9 mouse cellular contexts compared by ENCODE assay signal in the genomic region with DNA sequence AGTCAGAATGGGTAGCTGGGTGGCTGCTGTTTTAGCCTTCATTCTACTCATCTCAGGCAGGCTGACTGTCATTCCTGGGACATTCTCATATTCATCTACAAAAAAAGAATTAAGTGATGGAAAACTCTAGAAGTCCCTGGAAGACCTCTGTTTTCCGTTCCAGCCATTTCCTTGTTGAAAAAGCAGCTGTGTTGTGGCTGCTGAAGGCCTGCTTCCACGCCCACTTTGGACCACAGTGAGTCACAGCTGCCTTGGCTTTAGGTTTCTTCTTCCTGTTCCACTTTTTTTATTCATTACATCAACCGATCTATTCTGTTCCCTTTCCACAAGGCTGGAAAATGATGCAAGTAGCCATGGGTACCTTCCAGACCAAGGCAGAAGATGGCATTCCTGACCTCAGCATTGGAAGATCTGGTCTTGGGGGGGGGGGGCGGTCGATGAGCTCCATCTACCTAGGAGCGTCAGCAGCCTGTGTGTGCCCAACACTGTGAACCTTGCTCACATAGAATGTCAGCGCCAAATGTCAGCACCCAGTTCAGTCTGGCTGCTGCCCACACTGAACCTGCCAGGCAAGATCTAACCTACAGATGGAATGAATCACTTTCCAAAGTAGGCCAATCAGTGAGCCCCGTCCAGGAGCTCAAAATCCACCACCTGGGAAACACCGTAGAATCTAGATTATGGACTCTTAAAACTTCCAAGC. TPM values are rescaled to one million over a fixed set of nuclear protein-coding genes. Genes with fewer than 3 reads are reported as not detected.
A peak's percentile ranks its signal among the peaks of the same experiment; 100 is the strongest.
DNase-seq lines count a peak whose midpoint lies in the region; ATAC-seq and TF ChIP-seq lines count a peak whose summit lies in the region.
"Had no signal": no experiment of that assay in that cellular context is flagged by ENCODE, and none has a peak within 500 bp of the region (broad histone marks: within the 10 kb centered on the region; RNA-seq: fewer than 3 reads in every experiment).

No protein-coding gene starts in this region.

- no peak overlapping the region for H3K9ac ChIP-seq in kidney, postnatal 0 days (ENCODE audit: low read depth, low read length)
- no peak overlapping the region for H3K9ac ChIP-seq in kidney, embryonic 14.5 days (ENCODE audit: low read depth, low read length)
- no peak overlapping the region for H3K9ac ChIP-seq in intestine, embryonic 16.5 days (ENCODE audit: low read depth, low read length)
- H3K9ac ChIP-seq: forebrain, embryonic 12.5 days had no signal

- no peak for ATAC-seq in kidney, postnatal 0 days (replicated peaks; ENCODE audit: low FRiP score, low read depth)
- no peak for ATAC-seq in kidney, embryonic 14.5 days (ENCODE audit: low FRiP score, low TSS enrichment)
- ATAC-seq in intestine, embryonic 16.5 days: no peak

- no peak overlapping the region for H3K4me3 ChIP-seq in kidney, postnatal 0 days (replicated peaks; ENCODE audit: low read depth, low read length)
- H3K4me3 ChIP-seq in kidney, embryonic 14.5 days (ENCODE audit: low read length): no peak overlapping the region
- no peak overlapping the region for H3K4me3 ChIP-seq in heart, embryonic 10.5 days
- no peak overlapping the region for H3K4me3 ChIP-seq in forebrain, embryonic 10.5 days
- H3K4me3 ChIP-seq in intestine, embryonic 16.5 days (ENCODE audit: low read length): no peak overlapping the region
- H3K4me3 ChIP-seq: forebrain, embryonic 12.5 days had no signal

- peak overlapping the region; percentile 13; the same call in 1 of the 2 replicates for H3K27ac ChIP-seq in kidney, postnatal 0 days
- no peak overlapping the region for H3K27ac ChIP-seq in kidney, embryonic 14.5 days (ENCODE audit: low read depth, low read length)
- 0 out of 2 replicates have a peak overlapping the region, but pooled peaks have one; percentile 76 for H3K27ac ChIP-seq in heart, embryonic 10.5 days
- H3K27ac ChIP-seq in forebrain, embryonic 10.5 days: no peak overlapping the region
- H3K27ac ChIP-seq in intestine, embryonic 16.5 days (ENCODE audit: low read length): no peak overlapping the region
- H3K27ac ChIP-seq: forebrain, embryonic 12.5 days had no signal

- H3K4me1 ChIP-seq in kidney, postnatal 0 days (replicated peaks; ENCODE audit: insufficient read depth, low read length): no peaks in the 10 kb centered on the region; the same call in 1 of the 2 replicates
- no peaks in the 10 kb centered on the region for H3K4me1 ChIP-seq in kidney, embryonic 14.5 days (ENCODE audit: control insufficient read depth, insufficient read depth, low read length)
- H3K4me1 ChIP-seq in heart, embryonic 10.5 days: peaks cover 70% of the 10 kb centered on the region
- H3K4me1 ChIP-seq in forebrain, embryonic 10.5 days: no peaks in the 10 kb centered on the region
- H3K4me1 ChIP-seq in intestine, embryonic 16.5 days (ENCODE audit: control insufficient read depth, insufficient read depth, low read length): no peaks in the 10 kb centered on the region
- H3K4me1 ChIP-seq: forebrain, embryonic 12.5 days had no signal

- whole genome bisulfite sequencing in kidney, postnatal 0 days: 66% methylated on average over 9 of the region's 9 CpGs
- WGBS in kidney, embryonic 14.5 days: 81% methylated on average over 9 of the region's 9 CpGs
- WGBS in heart, embryonic 10.5 days: 64% methylated on average over 9 of the region's 9 CpGs
- 87% methylated on average over 9 of the region's 9 CpGs for WGBS in forebrain, embryonic 10.5 days
- WGBS in intestine, embryonic 16.5 days: 78% methylated on average over 9 of the region's 9 CpGs

- TF ChIP-seq CTCF in kidney, postnatal 0 days (IDR thresholded peaks at IDR 0.05; ENCODE audit: low read depth): no peak

- DNase-seq in kidney, postnatal 0 days (ENCODE audit: low spot score): peak; percentile 70
- DNase-seq in MN1 (ENCODE audit: low spot score): peak; percentile 34
- no peak for DNase-seq in heart, embryonic 10.5 days (ENCODE audit: low spot score)
- DNase-seq in lung, postnatal 4 days: peak; percentile 58 to 71
- DNase-seq in thymus, postnatal 14 days: no peak
- DNase-seq in forebrain, embryonic 10.5 days (ENCODE audit: extremely low spot score, low spot score): no peak

- H3K27me3 ChIP-seq in kidney, postnatal 0 days (ENCODE audit: insufficient read depth, low read length): no peaks in the 10 kb centered on the region
- no peaks in the 10 kb centered on the region for H3K27me3 ChIP-seq in kidney, embryonic 14.5 days (ENCODE audit: control insufficient read depth, insufficient read depth, low read length)
- no peaks in the 10 kb centered on the region for H3K27me3 ChIP-seq in heart, embryonic 10.5 days (ENCODE audit: insufficient read depth, poor library complexity, severe bottlenecking)
- H3K27me3 ChIP-seq in forebrain, embryonic 10.5 days (ENCODE audit: poor library complexity, severe bottlenecking): no peaks in the 10 kb centered on the region
- H3K27me3 ChIP-seq in intestine, embryonic 16.5 days (replicated peaks; ENCODE audit: control insufficient read depth, insufficient read depth, low read length): no peaks in the 10 kb centered on the region
- H3K27me3 ChIP-seq: forebrain, embryonic 12.5 days had no signal

- H3K9me3 ChIP-seq in kidney, postnatal 0 days (replicated peaks; ENCODE audit: low read length): no peaks in the 10 kb centered on the region
- H3K9me3 ChIP-seq in kidney, embryonic 14.5 days (ENCODE audit: control insufficient read depth, low read length): no peaks in the 10 kb centered on the region
- no peaks in the 10 kb centered on the region for H3K9me3 ChIP-seq in heart, embryonic 10.5 days
- H3K9me3 ChIP-seq in forebrain, embryonic 10.5 days: no peaks in the 10 kb centered on the region
- H3K9me3 ChIP-seq in intestine, embryonic 16.5 days (ENCODE audit: control insufficient read depth, low read length): no peaks in the 10 kb centered on the region
- H3K9me3 ChIP-seq: forebrain, embryonic 12.5 days had no signal

- peaks cover 4% of the 10 kb centered on the region; the same call in 1 of the 2 replicates for H3K36me3 ChIP-seq in kidney, postnatal 0 days (ENCODE audit: insufficient read depth, low read length)
- H3K36me3 ChIP-seq in kidney, embryonic 14.5 days (ENCODE audit: control insufficient read depth, insufficient read depth, low read length): peaks cover 7% of the 10 kb centered on the region; the same call in 1 of the 2 replicates
- peaks cover 21% of the 10 kb centered on the region for H3K36me3 ChIP-seq in heart, embryonic 10.5 days
- H3K36me3 ChIP-seq in forebrain, embryonic 10.5 days (replicated peaks): peaks cover 15% of the 10 kb centered on the region
- H3K36me3 ChIP-seq in intestine, embryonic 16.5 days (ENCODE audit: control insufficient read depth, insufficient read depth, low read length): no peaks in the 10 kb centered on the region

- H3K4me2 ChIP-seq in kidney, postnatal 0 days (ENCODE audit: low read length): no peak overlapping the region
- no peak overlapping the region for H3K4me2 ChIP-seq in kidney, embryonic 14.5 days (replicated peaks; ENCODE audit: low read depth, low read length)
- H3K4me2 ChIP-seq in intestine, embryonic 16.5 days (ENCODE audit: low read depth, low read length): no peak overlapping the region
- H3K4me2 ChIP-seq: forebrain, embryonic 12.5 days had no signal

RNA-seq across cellular contexts. Expression of a gene that starts 31.4 kb away (rescaled TPM):
- 49.1 and 53.0 TPM in 2 replicates for polyA plus RNA-seq in kidney, postnatal 0 days (2015; fragmentation: Nextera tagmentation; extraction: Ambion mirVana)
- polyA plus RNA-seq in kidney, embryonic 14.5 days (2014; fragmentation: Nextera tagmentation; extraction: Ambion mirVana): 51.7 and 67.9 TPM in 2 replicates
- 54.8 and 62.9 TPM in 2 replicates for polyA plus RNA-seq in heart, embryonic 10.5 days (2016; fragmentation: Nextera tagmentation; extraction: Ambion mirVana)
- 66.9 and 70.2 TPM in 2 replicates for polyA plus RNA-seq in forebrain, embryonic 10.5 days (2016; fragmentation: Nextera tagmentation; extraction: Ambion mirVana)
- polyA plus RNA-seq in intestine, embryonic 16.5 days (2015; fragmentation: Nextera tagmentation; extraction: Ambion mirVana): 53.8 and 58.0 TPM in 2 replicates

RNA-seq across cellular contexts. Expression of a gene that starts 46.3 kb away (rescaled TPM):
- 5.2 and 5.8 TPM in 2 replicates for polyA plus RNA-seq in kidney, postnatal 0 days (2015; fragmentation: Nextera tagmentation; extraction: Ambion mirVana)
- 6.0 and 6.3 TPM in 2 replicates for polyA plus RNA-seq in kidney, embryonic 14.5 days (2014; fragmentation: Nextera tagmentation; extraction: Ambion mirVana)
- polyA plus RNA-seq in heart, embryonic 10.5 days (2016; fragmentation: Nextera tagmentation; extraction: Ambion mirVana): 3.1 and 3.9 TPM in 2 replicates
- polyA plus RNA-seq in forebrain, embryonic 10.5 days (2016; fragmentation: Nextera tagmentation; extraction: Ambion mirVana): 13.3 and 15.5 TPM in 2 replicates
- 2.3 and 2.4 TPM in 2 replicates for polyA plus RNA-seq in intestine, embryonic 16.5 days (2015; fragmentation: Nextera tagmentation; extraction: Ambion mirVana)

Comparison
In these comparisons a context has a peak if more than half of its experiments do, and no peak if none do; other contexts are left out.
1. H3K27ac ChIP-seq: peak in kidney, postnatal 0 days (single experiment) and heart, embryonic 10.5 days (single experiment); none in kidney, embryonic 14.5 days (single experiment), forebrain, embryonic 10.5 days (single experiment) and intestine, embryonic 16.5 days (single experiment).
2. DNase-seq: peak in kidney, postnatal 0 days (single experiment), MN1 (single experiment) and lung, postnatal 4 days (2 of 2); none in heart, embryonic 10.5 days (single experiment), thymus, postnatal 14 days (single experiment) and forebrain, embryonic 10.5 days (single experiment).